Mouse (Mus musculus): Measurements from ENCODE around the gene Nbas.

The Nbas gene

GRCm38 (mm10) chr12:13543806-13544205 is 274.9 kb downstream of the Nbas start:
- no peak for DNase-seq

GRCm38 (mm10) chr12:13563646-13564289 is 294.8 kb downstream of the Nbas start:
- peak; percentile 13 for DNase-seq

GRCm38 (mm10) chr12:13564330-13564729 is 295.4 kb downstream of the Nbas start:
- DNase-seq, result no peak

- DNase-seq, result no peak
Observed at GRCm38 (mm10) chr12:13566421-13566820, 297.5 kb downstream of the Nbas start.

- DNase-seq, result no peak
Observed at GRCm38 (mm10) chr12:13575158-13575557, 306.2 kb downstream of the Nbas start.

- no peak for DNase-seq
Observed at GRCm38 (mm10) chr12:13575605-13576600, 307.0 kb downstream of the Nbas start.

- no peak for DNase-seq
Observed at GRCm38 (mm10) chr12:13576761-13577160, 307.8 kb downstream of the Nbas start.

GRCm38 (mm10) chr12:13580796-13581195 is 311.9 kb downstream of the Nbas start:
- DNase-seq, result no peak

GRCm38 (mm10) chr12:13583386-13583785 is 314.5 kb downstream of the Nbas start:
- DNase-seq, result no peak

GRCm38 (mm10) chr12:13585527-13586156 is 316.7 kb downstream of the Nbas start:
- no peak for DNase-seq

GRCm38 (mm10) chr12:13587675-13588074 is 318.7 kb downstream of the Nbas start:
- DNase-seq, result no peak

GRCm38 (mm10) chr12:13589021-13589420 is 320.1 kb downstream of the Nbas start:
- no peak for DNase-seq

GRCm38 (mm10) chr12:13594746-13595469 is 326.0 kb downstream of the Nbas start:
- peak; percentile 8 for DNase-seq

- DNase-seq, result no peak
Observed at GRCm38 (mm10) chr12:13597026-13597425, 328.1 kb downstream of the Nbas start.

GRCm38 (mm10) chr12:13598545-13598944 is 329.6 kb downstream of the Nbas start:
- peak; percentile 11 for DNase-seq

GRCm38 (mm10) chr12:13602414-13602813 is 333.5 kb downstream of the Nbas start:
- peak; percentile 13 for DNase-seq

GRCm38 (mm10) chr12:13607021-13607420 is 338.1 kb downstream of the Nbas start:
- DNase-seq, result no peak

- DNase-seq, result no peak
Observed at GRCm38 (mm10) chr12:13609027-13609426, 340.1 kb downstream of the Nbas start.

GRCm38 (mm10) chr12:13613041-13613440 is 344.1 kb downstream of the Nbas start:
- DNase-seq, result no peak

- no peak for DNase-seq
Observed at GRCm38 (mm10) chr12:13615661-13616060, 346.7 kb downstream of the Nbas start.

GRCm38 (mm10) chr12:13622150-13622822 is 353.4 kb downstream of the Nbas start:
- DNase-seq, result no peak
